Mouse (Mus musculus): ENCODE data around the gene Zeb2. TPM values are rescaled to one million over a fixed set of nuclear protein-coding genes. Genes with fewer than 3 reads are reported as not detected.

The Zeb2 gene
- polyA plus RNA-seq, 1 experiment from 2014 or later, result 13.1 TPM

GRCm38 (mm10) chr2:44973828-44974227, 143.4 kb downstream of the Zeb2 start:
- Histone ChIP-seq H3K9me3 (ENCODE audit: control insufficient read depth) (no peaks in the 10 kb centered on the region), H3K9ac (ENCODE audit: low read depth, low read length) (no peak overlapping the region), H3K4me1 (replicated peaks; ENCODE audit: control insufficient read depth, insufficient read depth, low read length) (no peaks in the 10 kb centered on the region), H3K4me2 (replicated peaks; ENCODE audit: low read depth) (no peak overlapping the region), H3K4me3 (ENCODE audit: low read depth, low read length) (no peak overlapping the region), H3K27ac (ENCODE audit: low read depth, low read length) (no peak overlapping the region), H3K36me3 (ENCODE audit: control insufficient read depth, insufficient read depth) (no peaks in the 10 kb centered on the region), H3K27me3 (replicated peaks; ENCODE audit: control insufficient read depth, insufficient read depth, low read length) (no peaks in the 10 kb centered on the region)
- ATAC-seq, result no peak
- WGBS, result 67% methylated on average over 6 of the region's 6 CpGs
- TF ChIP-seq CTCF (IDR thresholded peaks at IDR 0.05; ENCODE audit: low read depth), result no peak

- Histone ChIP-seq H3K4me3 (ENCODE audit: low read depth, low read length) (no peak overlapping the region), H3K9ac (ENCODE audit: low read depth, low read length) (no peak overlapping the region), H3K27ac (ENCODE audit: low read depth, low read length) (no peak overlapping the region), H3K27me3 (replicated peaks; ENCODE audit: control insufficient read depth, insufficient read depth, low read length) (no peaks in the 10 kb centered on the region), H3K9me3 (ENCODE audit: control insufficient read depth) (no peaks in the 10 kb centered on the region), H3K4me2 (replicated peaks; ENCODE audit: low read depth) (no peak overlapping the region), H3K36me3 (ENCODE audit: control insufficient read depth, insufficient read depth) (no peaks in the 10 kb centered on the region), H3K4me1 (replicated peaks; ENCODE audit: control insufficient read depth, insufficient read depth, low read length) (no peaks in the 10 kb centered on the region)
- 92% methylated on average over 6 of the region's 6 CpGs for WGBS
- TF ChIP-seq CTCF (IDR thresholded peaks at IDR 0.05; ENCODE audit: low read depth), result no peak
- no peak for ATAC-seq
Measured at GRCm38 (mm10) chr2:44970087-44970646, 147.0 kb downstream of the Zeb2 start.

- no peak overlapping the region for H3K9ac ChIP-seq (ENCODE audit: low read depth, low read length)
- H3K27me3 ChIP-seq (replicated peaks; ENCODE audit: control insufficient read depth, insufficient read depth, low read length), result no peaks in the 10 kb centered on the region
- H3K4me3 ChIP-seq (ENCODE audit: low read depth, low read length), result no peak overlapping the region
- TF ChIP-seq CTCF (IDR thresholded peaks at IDR 0.05; ENCODE audit: low read depth), result no peak
- H3K36me3 ChIP-seq (ENCODE audit: control insufficient read depth, insufficient read depth), result no peaks in the 10 kb centered on the region
- 92% methylated on average over 1 of the region's 1 CpGs for WGBS
- no peaks in the 10 kb centered on the region for H3K9me3 ChIP-seq (ENCODE audit: control insufficient read depth)
- H3K4me1 ChIP-seq (replicated peaks; ENCODE audit: control insufficient read depth, insufficient read depth, low read length), result no peaks in the 10 kb centered on the region
- no peak overlapping the region for H3K4me2 ChIP-seq (replicated peaks; ENCODE audit: low read depth)
- H3K27ac ChIP-seq (ENCODE audit: low read depth, low read length), result no peak overlapping the region
- ATAC-seq, result no peak
Measured at GRCm38 (mm10) chr2:44969640-44970039, 147.6 kb downstream of the Zeb2 start.

GRCm38 (mm10) chr2:44969226-44969625, 148.0 kb downstream of the Zeb2 start:
- H3K9ac ChIP-seq (ENCODE audit: low read depth, low read length), result no peak overlapping the region
- no peak for TF ChIP-seq CTCF (IDR thresholded peaks at IDR 0.05; ENCODE audit: low read depth)
- no peaks in the 10 kb centered on the region for H3K36me3 ChIP-seq (ENCODE audit: control insufficient read depth, insufficient read depth)
- no peaks in the 10 kb centered on the region for H3K9me3 ChIP-seq (ENCODE audit: control insufficient read depth)
- H3K4me2 ChIP-seq (replicated peaks; ENCODE audit: low read depth), result no peak overlapping the region
- ATAC-seq, result no peak
- 64% methylated on average over 2 of the region's 2 CpGs for WGBS
- no peaks in the 10 kb centered on the region for H3K27me3 ChIP-seq (replicated peaks; ENCODE audit: control insufficient read depth, insufficient read depth, low read length)
- no peak overlapping the region for H3K27ac ChIP-seq (ENCODE audit: low read depth, low read length)
- no peaks in the 10 kb centered on the region for H3K4me1 ChIP-seq (replicated peaks; ENCODE audit: control insufficient read depth, insufficient read depth, low read length)
- H3K4me3 ChIP-seq (ENCODE audit: low read depth, low read length), result no peak overlapping the region

GRCm38 (mm10) chr2:44965834-44966555, 151.2 kb downstream of the Zeb2 start:
- no peaks in the 10 kb centered on the region for H3K36me3 ChIP-seq (ENCODE audit: control insufficient read depth, insufficient read depth)
- no peak overlapping the region for H3K9ac ChIP-seq (ENCODE audit: low read depth, low read length)
- H3K4me2 ChIP-seq (replicated peaks; ENCODE audit: low read depth), result no peak overlapping the region
- no peak for ATAC-seq
- H3K4me1 ChIP-seq (replicated peaks; ENCODE audit: control insufficient read depth, insufficient read depth, low read length), result no peaks in the 10 kb centered on the region
- H3K4me3 ChIP-seq (ENCODE audit: low read depth, low read length), result no peak overlapping the region
- no peaks in the 10 kb centered on the region for H3K9me3 ChIP-seq (ENCODE audit: control insufficient read depth)
- H3K27me3 ChIP-seq (replicated peaks; ENCODE audit: control insufficient read depth, insufficient read depth, low read length), result no peaks in the 10 kb centered on the region
- 70% methylated on average over 2 of the region's 2 CpGs for WGBS
- no peak overlapping the region for H3K27ac ChIP-seq (ENCODE audit: low read depth, low read length)
- TF ChIP-seq CTCF (IDR thresholded peaks at IDR 0.05; ENCODE audit: low read depth), result no peak

GRCm38 (mm10) chr2:44962620-44963019, 154.6 kb downstream of the Zeb2 start:
- H3K27me3 ChIP-seq (replicated peaks; ENCODE audit: control insufficient read depth, insufficient read depth, low read length), result no peaks in the 10 kb centered on the region
- WGBS, result 93% methylated on average over 5 of the region's 5 CpGs
- ATAC-seq, result no peak
- no peak overlapping the region for H3K4me2 ChIP-seq (replicated peaks; ENCODE audit: low read depth)
- H3K4me1 ChIP-seq (replicated peaks; ENCODE audit: control insufficient read depth, insufficient read depth, low read length), result no peaks in the 10 kb centered on the region
- H3K9ac ChIP-seq (ENCODE audit: low read depth, low read length), result no peak overlapping the region
- no peak overlapping the region for H3K4me3 ChIP-seq (ENCODE audit: low read depth, low read length)
- no peak for TF ChIP-seq CTCF (IDR thresholded peaks at IDR 0.05; ENCODE audit: low read depth)
- no peak overlapping the region for H3K27ac ChIP-seq (ENCODE audit: low read depth, low read length)
- H3K36me3 ChIP-seq (ENCODE audit: control insufficient read depth, insufficient read depth), result no peaks in the 10 kb centered on the region
- H3K9me3 ChIP-seq (ENCODE audit: control insufficient read depth), result no peaks in the 10 kb centered on the region

Data from intestine, postnatal 0 days (tissue).